Mouse (Mus musculus): ENCODE data around the gene Ttc9.

DNA sequence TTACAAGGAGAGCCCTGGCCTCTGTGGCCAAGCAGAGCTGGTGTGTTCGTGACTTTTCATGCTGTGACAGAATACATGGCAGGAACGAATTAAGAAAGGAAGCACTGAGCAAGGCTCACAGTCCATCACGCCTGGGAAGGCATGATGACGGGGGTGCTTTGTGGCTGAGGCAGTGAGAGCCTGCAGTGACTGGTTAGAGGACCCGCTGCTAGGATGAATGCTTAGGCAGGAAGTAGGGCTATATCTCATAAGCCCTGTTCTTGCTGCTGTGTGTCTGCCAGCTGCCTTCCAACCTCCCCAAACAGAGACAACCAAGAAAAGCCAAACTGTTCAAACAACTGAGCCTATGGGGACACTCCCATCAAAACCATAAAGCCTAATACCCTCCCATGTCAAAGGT, 9.6 kb downstream of the Ttc9 start:
- no peak for TF ChIP-seq CTCF (IDR thresholded peaks at IDR 0.05; ENCODE audit: insufficient read depth, low read length)
- no peak for TF ChIP-seq POLR2A (IDR thresholded peaks at IDR 0.05; ENCODE audit: borderline replicate concordance, extremely low read depth, low read depth, low read length)
